Mouse (Mus musculus) limb, embryonic 13.5 days (tissue): ENCODE data around the gene Sema3g. TPM values are rescaled to one million over a fixed set of nuclear protein-coding genes. Genes with fewer than 3 reads are reported as not detected.

Source experiments
- ATAC-seq: fragments of 200-750 bp; cut with Nextera tagmentation; 2 replicates; pipeline ENCODE4 v1.8.0; 2017; ENCODE audit warnings: low read depth, moderate number of reproducible peaks, moderate TSS enrichment; ENCODE audit not compliant: low FRiP score
- H3K27ac ChIP-seq: fragments of 300-500 bp; sonication (generic); 2 replicates; pipeline ENCODE4 v1.5.1; 2015; ENCODE audit warnings: inconsistent platforms, mild to moderate bottlenecking, moderate library complexity
- H3K27me3 ChIP-seq: fragments of 300-500 bp; sonication (generic); 2 replicates; pipeline ENCODE4 v1.6.1; 2015; ENCODE audit warnings: mild to moderate bottlenecking, inconsistent platforms
- H3K36me3 ChIP-seq: fragments of 300-500 bp; sonication (generic); 2 replicates; pipeline ENCODE4 v1.6.1; 2015; ENCODE audit warnings: inconsistent platforms, mild to moderate bottlenecking, moderate library complexity
- H3K4me1 ChIP-seq: fragments of 300-500 bp; sonication (generic); 2 replicates; pipeline ENCODE4 v1.6.1; 2015; ENCODE audit warnings: inconsistent platforms
- H3K4me2 ChIP-seq: fragments of 300-500 bp; sonication (generic); replicated peaks from 2 replicates; pipeline ENCODE4 v1.6.1; 2015; ENCODE audit warnings: inconsistent platforms, mild to moderate bottlenecking, moderate library complexity
- H3K4me3 ChIP-seq: fragments of 300-500 bp; sonication (generic); 2 replicates; pipeline ENCODE4 v1.5.1; 2015; ENCODE audit warnings: moderate library complexity, mild to moderate bottlenecking, inconsistent platforms
- H3K9ac ChIP-seq: fragments of 300-500 bp; sonication (generic); 2 replicates; pipeline ENCODE4 v1.6.1; 2015; ENCODE audit warnings: mild to moderate bottlenecking, inconsistent platforms
- H3K9me3 ChIP-seq: fragments of 300-500 bp; sonication (generic); 2 replicates; pipeline ENCODE4 v1.6.1; 2016; ENCODE audit warnings: inconsistent platforms
- WGBS: fragments of 180-500 bp; shearing (Covaris S2); methylation state at CpG from one replicate; pipeline ENCODE4 v1.1.7; 2015; 5-methylcytosine and 5-hydroxymethylcytosine counted together
- polyA plus RNA-seq: library from polyadenylated mRNA; unstranded; fragments of >200 nt; fragmentation: Nextera tagmentation; extraction: Ambion mirVana; gene quantifications from 2 replicates; pipeline ENCODE4 v1.2.1, GENCODE M21; 2015

Sema3g gene
- polyA plus RNA-seq, 1 experiment from 2014 or later: 1.1 TPM

- 0 out of 2 replicates have a peak, but pooled peaks have one; percentile 62 for ATAC-seq
- H3K4me3 ChIP-seq: no peak overlapping the region
- H3K27me3 ChIP-seq: no peaks in the 10 kb centered on the region
- H3K9me3 ChIP-seq: no peaks in the 10 kb centered on the region
- 0 out of 2 replicates have a peak, but pooled peaks cover 3% of the 10 kb centered on the region for H3K4me1 ChIP-seq
- H3K27ac ChIP-seq: no peak overlapping the region
- H3K9ac ChIP-seq: no peak overlapping the region
- 82% methylated on average over 16 of the region's 16 CpGs for WGBS
- H3K36me3 ChIP-seq: peaks cover 95% of the 10 kb centered on the region
- no peak overlapping the region for H3K4me2 ChIP-seq
Measured at GRCm38 (mm10) chr14:31197547-31198516, 19.8 kb upstream of the Sema3g start.

GRCm38 (mm10) chr14:31199599-31199998 lies 18.1 kb upstream of the Sema3g start:
- 91% methylated on average over 7 of the region's 7 CpGs for WGBS
- peaks cover 95% of the 10 kb centered on the region for H3K36me3 ChIP-seq

GRCm38 (mm10) chr14:31200038-31200437 lies 17.6 kb upstream of the Sema3g start:
- H3K4me1 ChIP-seq: peaks cover 16% of the 10 kb centered on the region
- ATAC-seq: no peak
- no peaks in the 10 kb centered on the region for H3K27me3 ChIP-seq
- no peaks in the 10 kb centered on the region for H3K9me3 ChIP-seq
- H3K36me3 ChIP-seq: peaks cover 96% of the 10 kb centered on the region
- H3K4me2 ChIP-seq: no peak overlapping the region
- H3K4me3 ChIP-seq: no peak overlapping the region
- 84% methylated on average over 3 of the region's 3 CpGs for WGBS
- no peak overlapping the region for H3K27ac ChIP-seq
- H3K9ac ChIP-seq: no peak overlapping the region

More at GRCm38 (mm10) chr14:31199599-31199998, 18.1 kb upstream of the Sema3g start:
- Histone ChIP-seq H3K9me3 (no peaks in the 10 kb centered on the region), H3K4me3 (no peak overlapping the region), H3K4me2 (no peak overlapping the region), H3K27me3 (no peaks in the 10 kb centered on the region), H3K4me1 (peaks cover 11% of the 10 kb centered on the region), H3K27ac (no peak overlapping the region), H3K9ac (no peak overlapping the region)
- no peak for ATAC-seq

GRCm38 (mm10) chr14:31204844-31205243 lies 12.8 kb upstream of the Sema3g start:
- Histone ChIP-seq H3K9me3 (no peaks in the 10 kb centered on the region), H3K36me3 (peaks cover 51% of the 10 kb centered on the region), H3K4me1 (peaks cover 25% of the 10 kb centered on the region), H3K27ac (peak overlapping the region; percentile 93; the same call in 1 of the 2 replicates), H3K27me3 (no peaks in the 10 kb centered on the region), H3K4me3 (peak overlapping the region; percentile 78), H3K9ac (peak overlapping the region; percentile 95), H3K4me2 (peak overlapping the region; percentile 93)
- 68% methylated on average over 4 of the region's 4 CpGs for WGBS
- ATAC-seq: no peak

GRCm38 (mm10) chr14:31205244-31205561 lies 12.5 kb upstream of the Sema3g start:
- Histone ChIP-seq H3K4me3 (peak overlapping the region; percentile 78), H3K9me3 (no peaks in the 10 kb centered on the region), H3K36me3 (peaks cover 47% of the 10 kb centered on the region), H3K4me2 (peak overlapping the region; percentile 93), H3K27me3 (no peaks in the 10 kb centered on the region), H3K27ac (peak overlapping the region; percentile 93), H3K4me1 (peaks cover 25% of the 10 kb centered on the region), H3K9ac (peak overlapping the region; percentile 95)
- ATAC-seq: no peak
- 18% methylated on average over 8 of the region's 8 CpGs for WGBS

- Histone ChIP-seq H3K4me2 (peak overlapping the region; percentile 93), H3K9me3 (no peaks in the 10 kb centered on the region), H3K9ac (peak overlapping the region; percentile 95), H3K4me3 (peak overlapping the region; percentile 78), H3K4me1 (peaks cover 25% of the 10 kb centered on the region), H3K27ac (peak overlapping the region; percentile 93), H3K36me3 (peaks cover 41% of the 10 kb centered on the region), H3K27me3 (no peaks in the 10 kb centered on the region)
- under 1% methylated on average over 39 of the region's 39 CpGs for WGBS
- ATAC-seq: peak; percentile 64
Measured at GRCm38 (mm10) chr14:31205562-31206467, 11.8 kb upstream of the Sema3g start.

GRCm38 (mm10) chr14:31206472-31206981 lies 11.1 kb upstream of the Sema3g start:
- H3K4me2 ChIP-seq: peak overlapping the region; percentile 93
- no peaks in the 10 kb centered on the region for H3K9me3 ChIP-seq
- H3K27ac ChIP-seq: peak overlapping the region; percentile 93
- peaks cover 35% of the 10 kb centered on the region for H3K36me3 ChIP-seq
- peak overlapping the region; percentile 95 for H3K9ac ChIP-seq
- ATAC-seq: peak; percentile 69
- peak overlapping the region; percentile 78 for H3K4me3 ChIP-seq
- no peaks in the 10 kb centered on the region for H3K27me3 ChIP-seq
- peaks cover 22% of the 10 kb centered on the region for H3K4me1 ChIP-seq
- WGBS: 1% methylated on average over 34 of the region's 48 CpGs

GRCm38 (mm10) chr14:31207070-31207830 lies 10.4 kb upstream of the Sema3g start:
- ATAC-seq: peak; percentile 7; the same call in 1 of the 2 replicates
- Histone ChIP-seq H3K9me3 (no peaks in the 10 kb centered on the region), H3K36me3 (peaks cover 28% of the 10 kb centered on the region), H3K27me3 (no peaks in the 10 kb centered on the region), H3K27ac (peak overlapping the region; percentile 28; the same call in 1 of the 2 replicates), H3K4me1 (peaks cover 26% of the 10 kb centered on the region), H3K4me2 (peak overlapping the region; percentile 93), H3K9ac (peak overlapping the region; percentile 95), H3K4me3 (peak overlapping the region; percentile 78)
- 81% methylated on average over 13 of the region's 13 CpGs for WGBS

- Histone ChIP-seq H3K27me3 (no peaks in the 10 kb centered on the region), H3K9ac (peak within 1 kb of the TSS; percentile 95), H3K27ac (peak within 1 kb of the TSS; percentile 39; the same call in 1 of the 2 replicates), H3K4me2 (peak within 1 kb of the TSS; percentile 93), H3K36me3 (peaks cover 19% of the 10 kb centered on the region), H3K4me3 (peak within 1 kb of the TSS; percentile 78), H3K4me1 (peaks cover 34% of the 10 kb centered on the region), H3K9me3 (no peaks in the 10 kb centered on the region)
- WGBS: 55% methylated on average over 2 of the region's 2 CpGs
- ATAC-seq: no peak
Measured at GRCm38 (mm10) chr14:31208084-31208483, 9.6 kb upstream of the Sema3g start, which contains the start of gene Tnnc1. Gene Tnnc1 (plus strand): TSS chr14:31208312.

- 61% methylated on average over 4 of the region's 4 CpGs for WGBS
- Histone ChIP-seq H3K36me3 (peaks cover 9% of the 10 kb centered on the region), H3K4me3 (no peak overlapping the region), H3K9ac (peak overlapping the region; percentile 35; the same call in 1 of the 2 replicates), H3K4me2 (no peak overlapping the region), H3K27ac (no peak overlapping the region), H3K4me1 (peaks cover 30% of the 10 kb centered on the region), H3K27me3 (no peaks in the 10 kb centered on the region), H3K9me3 (no peaks in the 10 kb centered on the region)
- peak; percentile 13; the same call in 1 of the 2 replicates for ATAC-seq
Measured at GRCm38 (mm10) chr14:31209133-31209557, 8.5 kb upstream of the Sema3g start.

- H3K4me3 ChIP-seq: no peak overlapping the region
- ATAC-seq: no peak
- WGBS: 88% methylated on average over 6 of the region's 6 CpGs
- no peaks in the 10 kb centered on the region for H3K9me3 ChIP-seq
- H3K36me3 ChIP-seq: no peaks in the 10 kb centered on the region
- no peaks in the 10 kb centered on the region for H3K27me3 ChIP-seq
- H3K27ac ChIP-seq: no peak overlapping the region
- peaks cover 19% of the 10 kb centered on the region for H3K4me1 ChIP-seq
- no peak overlapping the region for H3K9ac ChIP-seq
- H3K4me2 ChIP-seq: no peak overlapping the region
Measured at GRCm38 (mm10) chr14:31211854-31212253, 5.8 kb upstream of the Sema3g start.
